ENCODE assay signal across 9 mouse cellular contexts in genomic region chr3:134331499-134332153, GRCm38 (mm10).
DNase-seq lines count a peak whose midpoint lies in the region; ATAC-seq and TF ChIP-seq lines count a peak whose summit lies in the region.
"Had no signal": no experiment of that assay in that cellular context is flagged by ENCODE, and none has a peak within 500 bp of the region (broad histone marks: within the 10 kb centered on the region; RNA-seq: fewer than 3 reads in every experiment).

No protein-coding gene starts in this region.

- ATAC-seq in kidney, embryonic 14.5 days (ENCODE audit: low FRiP score, low TSS enrichment): no peak
- ATAC-seq in limb, embryonic 14.5 days (ENCODE audit: low FRiP score, low read depth): no peak
- ATAC-seq in monocyte, adult 5-6 weeks (replicated peaks; ENCODE audit: insufficient number of reproducible peaks, low FRiP score, low TSS enrichment, poor library complexity, severe bottlenecking): no peak

- no peak overlapping the region for H3K4me3 ChIP-seq in kidney, embryonic 14.5 days (ENCODE audit: low read length)
- H3K4me3 ChIP-seq in embryonic facial prominence, embryonic 10.5 days: peak overlapping the region; percentile 38
- peak overlapping the region; percentile 29 for H3K4me3 ChIP-seq in limb, embryonic 14.5 days (replicated peaks; ENCODE audit: low read length)
- H3K4me3 ChIP-seq: myocyte had no signal

- peak overlapping the region; percentile 30; the same call in 1 of the 2 replicates for H3K4me2 ChIP-seq in kidney, embryonic 14.5 days (replicated peaks; ENCODE audit: low read depth, low read length)
- peak overlapping the region; percentile 47 for H3K4me2 ChIP-seq in limb, embryonic 14.5 days (replicated peaks; ENCODE audit: low read depth, low read length, severe bottlenecking)

- H3K27me3 ChIP-seq in kidney, embryonic 14.5 days (ENCODE audit: control insufficient read depth, insufficient read depth, low read length): no peaks in the 10 kb centered on the region
- H3K27me3 ChIP-seq in embryonic facial prominence, embryonic 10.5 days (replicated peaks; ENCODE audit: low read depth, poor library complexity, severe bottlenecking): peaks cover 4% of the 10 kb centered on the region; the same call in 1 of the 2 replicates
- H3K27me3 ChIP-seq in limb, embryonic 14.5 days (ENCODE audit: control insufficient read depth, insufficient read depth, low read length): no peaks in the 10 kb centered on the region

- DNase-seq in kidney, postnatal 14 days: no peak
- DNase-seq in embryonic facial prominence, embryonic 10.5 days (ENCODE audit: low spot score): peak; percentile 19
- peak; percentile 5 for DNase-seq in heart, postnatal 4 days
- DNase-seq in limb, embryonic 14.5 days (ENCODE audit: low spot score): no peak
- no peak for DNase-seq in spleen, postnatal 4 days (ENCODE audit: low spot score in 2 of 2)
- no peak for DNase-seq in T-cell, adult 2 months (ENCODE audit: low spot score)

- no peaks in the 10 kb centered on the region for H3K36me3 ChIP-seq in kidney, embryonic 14.5 days (ENCODE audit: control insufficient read depth, insufficient read depth, low read length)
- no peaks in the 10 kb centered on the region for H3K36me3 ChIP-seq in embryonic facial prominence, embryonic 10.5 days (replicated peaks)
- no peaks in the 10 kb centered on the region for H3K36me3 ChIP-seq in limb, embryonic 14.5 days (ENCODE audit: control insufficient read depth, insufficient read depth, low read length)

- no peak overlapping the region for H3K27ac ChIP-seq in kidney, embryonic 14.5 days (ENCODE audit: low read depth, low read length)
- no peak overlapping the region for H3K27ac ChIP-seq in embryonic facial prominence, embryonic 10.5 days (replicated peaks)
- H3K27ac ChIP-seq in limb, embryonic 14.5 days (replicated peaks; ENCODE audit: low read depth, low read length): no peak overlapping the region

- no peaks in the 10 kb centered on the region for H3K9me3 ChIP-seq in kidney, embryonic 14.5 days (ENCODE audit: control insufficient read depth, low read length)
- no peaks in the 10 kb centered on the region for H3K9me3 ChIP-seq in embryonic facial prominence, embryonic 10.5 days
- H3K9me3 ChIP-seq in limb, embryonic 14.5 days (ENCODE audit: control insufficient read depth, low read length): no peaks in the 10 kb centered on the region; the same call in 1 of the 2 replicates

- H3K4me1 ChIP-seq in kidney, embryonic 14.5 days (ENCODE audit: control insufficient read depth, insufficient read depth, low read length): no peaks in the 10 kb centered on the region
- H3K4me1 ChIP-seq in embryonic facial prominence, embryonic 10.5 days: peaks cover 13% of the 10 kb centered on the region
- H3K4me1 ChIP-seq in limb, embryonic 14.5 days (ENCODE audit: control insufficient read depth, insufficient read depth, low read length): peaks cover 3% of the 10 kb centered on the region

- WGBS in kidney, embryonic 14.5 days: 58% methylated on average over 16 of the region's 16 CpGs
- WGBS in embryonic facial prominence, embryonic 10.5 days: 45% methylated on average over 16 of the region's 16 CpGs
- WGBS in limb, embryonic 14.5 days: 23% methylated on average over 16 of the region's 16 CpGs

- no peak for TF ChIP-seq POLR2A in limb, embryonic 14.5 days (IDR thresholded peaks at IDR 0.05; ENCODE audit: borderline replicate concordance, extremely low read depth, insufficient read depth, insufficient read length)

- H3K9ac ChIP-seq in kidney, embryonic 14.5 days (ENCODE audit: low read depth, low read length): no peak overlapping the region
- no peak overlapping the region for H3K9ac ChIP-seq in limb, embryonic 14.5 days (ENCODE audit: low read depth, low read length, severe bottlenecking)

Comparison
In these comparisons a context has a peak if more than half of its experiments do, and no peak if none do; other contexts are left out.
1. DNase-seq: peak in embryonic facial prominence, embryonic 10.5 days (single experiment) and heart, postnatal 4 days (single experiment); none in kidney, postnatal 14 days (single experiment), limb, embryonic 14.5 days (single experiment), spleen, postnatal 4 days (0 of 2) and T-cell, adult 2 months (single experiment).